Mouse (Mus musculus): ENCODE data around the gene Gm5269.

- no peak for TF ChIP-seq ZNF384 (IDR thresholded peaks at IDR 0.05; ENCODE audit: low read depth, low read length)
- TF ChIP-seq MAFK (IDR thresholded peaks at IDR 0.05; ENCODE audit: insufficient read depth, low read depth, low read length), result no peak
- no peak for TF ChIP-seq ZC3H11A (IDR thresholded peaks at IDR 0.05; ENCODE audit: borderline replicate concordance, low read depth, low read length)
Observed at GRCm38 (mm10) chr1:45917136-45917803, 27.2 kb upstream of the Gm5269 start.

Data from ES-E14 (cell line).